Mouse (Mus musculus) olfactory bulb, adult 2 months (tissue): Measurements from ENCODE around the gene Fam161a.

Experiments used
- CTCF ChIP-seq: fragments of 200-500 bp; IDR thresholded peaks from 2 replicates; pipeline ENCODE4 v1.5.1; 2012; ENCODE audit warnings: low read depth, mild to moderate bottlenecking, low read length, moderate library complexity; ENCODE audit not compliant: insufficient read depth
- POLR2A ChIP-seq: fragments of 200-500 bp; IDR thresholded peaks from 2 replicates; pipeline ENCODE4 v1.6.1; 2012; ENCODE audit warnings: mild to moderate bottlenecking, low read depth, low read length, moderate library complexity; ENCODE audit not compliant: insufficient read depth

GRCm38 (mm10) chr11:22978215-22978614 is 29.1 kb upstream of the Fam161a start:
- TF ChIP-seq POLR2A (no peak), CTCF (no peak)
